Mouse (Mus musculus): ENCODE measurements around the gene Prkce.

Gene Prkce

GRCm38 (mm10) chr17:86420646-86421338, 253.2 kb downstream of the Prkce start:
- DNase-seq, result no peak

GRCm38 (mm10) chr17:86422023-86422422, 254.4 kb downstream of the Prkce start:
- no peak for DNase-seq

- no peak for DNase-seq
Observed at GRCm38 (mm10) chr17:86429877-86430276, 262.3 kb downstream of the Prkce start.

- no peak for DNase-seq
Observed at GRCm38 (mm10) chr17:86433117-86433516, 265.5 kb downstream of the Prkce start.

- no peak for DNase-seq
Observed at GRCm38 (mm10) chr17:86433813-86434212, 266.2 kb downstream of the Prkce start.

GRCm38 (mm10) chr17:86434781-86435180, 267.2 kb downstream of the Prkce start:
- no peak for DNase-seq

GRCm38 (mm10) chr17:86435570-86435969, 268.0 kb downstream of the Prkce start:
- DNase-seq, result no peak

- no peak for DNase-seq
Observed at GRCm38 (mm10) chr17:86435984-86436383, 268.4 kb downstream of the Prkce start.

GRCm38 (mm10) chr17:86436583-86437370, 269.2 kb downstream of the Prkce start:
- DNase-seq, result no peak

- DNase-seq, result no peak
Observed at GRCm38 (mm10) chr17:86437516-86438277, 270.1 kb downstream of the Prkce start.

- DNase-seq, result no peak
Observed at GRCm38 (mm10) chr17:86438278-86438661, 270.7 kb downstream of the Prkce start.

GRCm38 (mm10) chr17:86438763-86439162, 271.2 kb downstream of the Prkce start:
- no peak for DNase-seq

GRCm38 (mm10) chr17:86441098-86441497, 273.5 kb downstream of the Prkce start:
- DNase-seq, result no peak

- DNase-seq, result no peak
Observed at GRCm38 (mm10) chr17:86443886-86444285, 276.3 kb downstream of the Prkce start.

GRCm38 (mm10) chr17:86444578-86445419, 277.2 kb downstream of the Prkce start:
- DNase-seq, result peak; percentile 92

GRCm38 (mm10) chr17:86445420-86445720, 277.8 kb downstream of the Prkce start:
- no peak for DNase-seq

GRCm38 (mm10) chr17:86445900-86446299, 278.3 kb downstream of the Prkce start:
- DNase-seq, result no peak

- no peak for DNase-seq
Observed at GRCm38 (mm10) chr17:86447101-86447598, 279.6 kb downstream of the Prkce start.

GRCm38 (mm10) chr17:86452934-86453333, 285.3 kb downstream of the Prkce start:
- no peak for DNase-seq

GRCm38 (mm10) chr17:86453673-86454350, 286.2 kb downstream of the Prkce start:
- no peak for DNase-seq

- no peak for DNase-seq
Observed at GRCm38 (mm10) chr17:86454351-86454706, 286.7 kb downstream of the Prkce start.

GRCm38 (mm10) chr17:86456512-86456911, 288.9 kb downstream of the Prkce start:
- DNase-seq, result no peak
